Comparison of ENCODE assay signal across 9 mouse cellular contexts in the genomic region with DNA sequence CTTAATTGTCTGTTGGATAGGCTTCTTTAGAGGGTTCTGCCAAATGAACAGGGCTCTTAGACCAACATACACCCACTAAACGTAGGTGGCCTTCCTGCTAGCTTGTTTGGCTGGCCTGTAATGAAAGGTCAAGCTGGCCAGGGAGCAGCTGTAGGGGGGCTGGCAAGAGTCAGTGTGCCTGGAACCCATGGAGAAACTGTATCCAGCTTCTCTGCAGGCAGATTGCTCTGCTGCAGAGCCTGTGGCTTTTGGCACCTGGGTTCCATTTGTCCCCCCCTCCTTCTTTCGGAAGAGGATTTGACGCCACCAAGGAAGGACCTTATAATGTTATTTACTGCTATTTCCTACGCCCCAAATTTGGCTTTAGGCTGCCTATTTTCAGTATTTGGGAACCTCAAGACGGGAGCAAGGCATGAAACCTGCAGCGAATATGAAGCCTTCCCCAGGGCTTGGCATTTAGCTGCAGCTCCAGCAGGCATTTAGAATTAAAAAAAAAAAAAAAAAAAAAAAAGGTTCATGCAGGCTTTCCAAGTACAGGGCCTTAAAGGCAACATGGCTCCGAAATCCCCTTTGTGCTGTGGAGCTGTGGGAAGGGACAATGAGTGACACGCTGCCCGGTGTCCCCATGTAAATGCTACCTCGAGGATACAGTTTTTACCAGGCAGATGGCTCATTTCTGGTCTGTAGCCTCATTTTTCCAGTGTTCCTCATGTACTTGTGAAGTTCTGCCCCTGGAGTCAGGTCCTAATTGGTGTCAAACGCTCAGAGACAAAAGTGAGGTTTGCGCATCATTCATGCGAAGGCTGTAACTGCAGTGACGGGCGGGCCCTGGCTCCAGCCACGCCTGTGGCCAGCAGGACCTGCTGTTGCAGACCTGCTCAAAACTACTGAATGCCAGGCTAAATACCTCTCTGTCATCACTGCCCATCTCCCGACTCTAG.
DNase-seq lines count a peak whose midpoint lies in the region; ATAC-seq lines count a peak whose summit lies in the region.
"Had no signal": no experiment of that assay in that cellular context is flagged by ENCODE, and none has a peak within 500 bp of the region (broad histone marks: within the 10 kb centered on the region; RNA-seq: fewer than 3 reads in every experiment).

No protein-coding gene starts in this region.

- H3K4me1 ChIP-seq in heart, embryonic 14.5 days (ENCODE audit: control insufficient read depth in 2 of 2, insufficient read depth in 2 of 2, low read length in 2 of 2): peaks cover 36 to 42% of the 10 kb centered on the region in 2 experiments
- peaks cover 24% of the 10 kb centered on the region for H3K4me1 ChIP-seq in embryonic facial prominence, embryonic 15.5 days
- peaks cover 41% of the 10 kb centered on the region for H3K4me1 ChIP-seq in limb, embryonic 10.5 days

- peaks cover 2% of the 10 kb centered on the region; the same call in 1 of the 2 replicates for H3K9me3 ChIP-seq in heart, embryonic 14.5 days (ENCODE audit: control insufficient read depth, low read length)
- H3K9me3 ChIP-seq in embryonic facial prominence, embryonic 15.5 days (replicated peaks): no peaks in the 10 kb centered on the region
- H3K9me3 ChIP-seq in limb, embryonic 10.5 days (replicated peaks): no peaks in the 10 kb centered on the region

- DNase-seq in heart, postnatal 25 days (ENCODE audit: low spot score): no peak
- DNase-seq in brain, adult 2 months (ENCODE audit: low read depth, low spot score): peak; percentile 41
- no peak for DNase-seq in limb, embryonic 10.5 days (ENCODE audit: low spot score)
- DNase-seq in urinary bladder, postnatal 25 days (ENCODE audit: low spot score): no peak
- DNase-seq in left cerebral cortex, adult 8-10 months (ENCODE audit: low spot score in 2 of 2): no peak
- no peak for DNase-seq in thymus, postnatal 36 days

- peak overlapping the region; percentile 45; the same call in 1 of the 2 replicates for H3K4me2 ChIP-seq in heart, embryonic 14.5 days (ENCODE audit: low read length)
- no peak overlapping the region for H3K4me2 ChIP-seq in embryonic facial prominence, embryonic 15.5 days (replicated peaks)

- H3K9ac ChIP-seq in heart, embryonic 14.5 days (ENCODE audit: low read length): peak overlapping the region; percentile 54; the same call in 1 of the 2 replicates
- H3K9ac ChIP-seq in embryonic facial prominence, embryonic 15.5 days: no peak overlapping the region

- H3K27me3 ChIP-seq in heart, embryonic 14.5 days (ENCODE audit: control insufficient read depth, insufficient read depth, low read length): no peaks in the 10 kb centered on the region
- H3K27me3 ChIP-seq in embryonic facial prominence, embryonic 15.5 days: no peaks in the 10 kb centered on the region
- H3K27me3 ChIP-seq in limb, embryonic 10.5 days (ENCODE audit: low read depth, poor library complexity, severe bottlenecking): peaks cover 2% of the 10 kb centered on the region; the same call in 1 of the 2 replicates

- H3K27ac ChIP-seq in heart, embryonic 14.5 days (replicated peaks in 1 of 2; ENCODE audit: control insufficient read depth in 1 of 2, insufficient read depth in 1 of 2, low read depth in 2 of 2, low read length in 2 of 2): peak overlapping the region; percentile 80 to 93
- peak overlapping the region; percentile 82; the same call in 1 of the 2 replicates for H3K27ac ChIP-seq in embryonic facial prominence, embryonic 15.5 days (replicated peaks)
- peak overlapping the region; percentile 69; the same call in 1 of the 2 replicates for H3K27ac ChIP-seq in limb, embryonic 10.5 days

- no peak for ATAC-seq in heart, embryonic 14.5 days (ENCODE audit: insufficient number of reproducible peaks, insufficient read depth, low FRiP score, low read depth)
- no peak for ATAC-seq in embryonic facial prominence, embryonic 15.5 days (ENCODE audit: insufficient number of reproducible peaks, low FRiP score, low TSS enrichment, low read depth)
- ATAC-seq: CD4-positive, CD25-positive, alpha-beta regulatory T cell, adult 4 months had no signal

- H3K4me3 ChIP-seq in heart, embryonic 14.5 days (ENCODE audit: control insufficient read depth in 1 of 2, insufficient read depth in 1 of 2, low read depth in 1 of 2, low read length in 2 of 2): no peak overlapping the region
- no peak overlapping the region for H3K4me3 ChIP-seq in embryonic facial prominence, embryonic 15.5 days (replicated peaks)
- H3K4me3 ChIP-seq in limb, embryonic 10.5 days: no peak overlapping the region

- no peaks in the 10 kb centered on the region for H3K36me3 ChIP-seq in heart, embryonic 14.5 days (ENCODE audit: control insufficient read depth, insufficient read depth, low read length)
- H3K36me3 ChIP-seq in embryonic facial prominence, embryonic 15.5 days: no peaks in the 10 kb centered on the region
- no peaks in the 10 kb centered on the region for H3K36me3 ChIP-seq in limb, embryonic 10.5 days

- WGBS in heart, embryonic 14.5 days: 79% methylated on average over 17 of the region's 17 CpGs
- WGBS in embryonic facial prominence, embryonic 15.5 days: 62% methylated on average over 17 of the region's 17 CpGs
- 65% methylated on average over 17 of the region's 17 CpGs for WGBS in limb, embryonic 10.5 days

- intact Hi-C loops in heart, postnatal 25 days (cut with DNase I): no loop called here
